Mouse (Mus musculus) CH12.LX (cell line): ENCODE measurements around the gene Gm20661. TPM values are rescaled to one million over a fixed set of nuclear protein-coding genes. Genes with fewer than 3 reads are reported as not detected.

Experiments
- DNase-seq: peaks from one replicate; pipeline ENCODE4 v3.0.0-alpha.2; 2013; ENCODE audit errors: extremely low read depth
- H3K27ac ChIP-seq: 2 replicates; pipeline ENCODE4 v1.5.1; 2012; ENCODE audit warnings: low read depth, mild to moderate bottlenecking, control low read depth, moderate library complexity; ENCODE audit not compliant: insufficient read depth
- H3K27me3 ChIP-seq: replicated peaks from 2 replicates; pipeline ENCODE3; 2012; ENCODE audit warnings: inconsistent platforms
- H3K36me3 ChIP-seq, 2 experiments: replicated peaks in 1 of 2; 2 replicates each; pipeline versions ENCODE3 to v1.6.1; 2012; ENCODE audit warnings: inconsistent platforms in 1 of 2, low read length in 1 of 2, mild to moderate bottlenecking in 1 of 2, mixed read lengths in 1 of 2, moderate library complexity in 1 of 2; ENCODE audit not compliant: control insufficient read depth in 1 of 2, insufficient read depth in 1 of 2
- H3K4me1 ChIP-seq, 2 experiments: 2 replicates each; pipeline ENCODE4 v1.6.1; 2012; ENCODE audit warnings: inconsistent platforms in 1 of 2, moderate library complexity in 1 of 2; ENCODE audit not compliant: insufficient read depth in 2 of 2, control insufficient read depth in 1 of 2
- H3K4me2 ChIP-seq: 2 replicates; pipeline ENCODE4 v1.6.1; 2012; ENCODE audit warnings: low read depth, mild to moderate bottlenecking, control low read depth; ENCODE audit not compliant: poor library complexity, insufficient read depth, severe bottlenecking
- H3K4me3 ChIP-seq, 3 experiments: fragments of 150-350 bp in 1 of 3; sonication (generic) in 1 of 3; replicated peaks in 1 of 3; 2 replicates each; pipeline versions ENCODE3 to v1.5.1; 2011 to 2012; ENCODE audit warnings: low read depth in 2 of 3, low read length in 2 of 3, mild to moderate bottlenecking in 2 of 3, moderate library complexity in 2 of 3, control low read depth in 1 of 3, improper control_type of control experiment in 1 of 3, inconsistent platforms in 1 of 3, mixed read lengths in 1 of 3; ENCODE audit not compliant: poor library complexity in 1 of 3
- H3K79me2 ChIP-seq: replicated peaks from 2 replicates; pipeline ENCODE4 v1.6.1; 2012; ENCODE audit warnings: mild to moderate bottlenecking, moderate library complexity; ENCODE audit not compliant: control insufficient read depth, poor library complexity, insufficient read depth, severe bottlenecking; ENCODE audit errors: extremely low read depth
- H3K9ac ChIP-seq: 2 replicates; pipeline ENCODE4 v1.6.1; 2012; ENCODE audit warnings: low read depth, mild to moderate bottlenecking, control low read depth, moderate library complexity; ENCODE audit not compliant: insufficient read depth
- H3K9me3 ChIP-seq: replicated peaks from 2 replicates; pipeline ENCODE3; 2012; ENCODE audit warnings: low read length, inconsistent platforms, mixed read lengths
- CHD1 ChIP-seq: IDR thresholded peaks from 2 replicates; pipeline ENCODE4 v1.6.1; 2012; ENCODE audit warnings: low read depth, low read length, improper control_type of control experiment, inconsistent platforms
- CHD2 ChIP-seq: IDR thresholded peaks from 2 replicates; pipeline ENCODE4 v1.6.1; 2011; ENCODE audit warnings: low read length, improper control_type of control experiment
- CTCF ChIP-seq, 2 experiments: IDR thresholded peaks in 1 of 2; conservative IDR thresholded peaks in 1 of 2; 2 replicates each; pipeline ENCODE4 v1.5.1; 2011 to 2012; ENCODE audit warnings: low read depth in 2 of 2, low read length in 2 of 2, improper control_type of control experiment in 1 of 2, inconsistent platforms in 1 of 2, mild to moderate bottlenecking in 1 of 2, moderate library complexity in 1 of 2
- EP300 ChIP-seq: IDR thresholded peaks from 2 replicates; pipeline ENCODE4 v1.6.1; 2011; ENCODE audit warnings: low read length, improper control_type of control experiment
- JUND ChIP-seq: conservative IDR thresholded peaks from 2 replicates; pipeline ENCODE4 v1.6.1; 2011; ENCODE audit warnings: low read depth, low read length, improper control_type of control experiment
- MAFK ChIP-seq: IDR thresholded peaks from 2 replicates; pipeline ENCODE4 v1.6.1; 2011; ENCODE audit warnings: low read length, improper control_type of control experiment; ENCODE audit not compliant: insufficient replicate concordance
- MAX ChIP-seq: IDR thresholded peaks from 2 replicates; pipeline ENCODE4 v1.6.1; 2011; ENCODE audit warnings: low read length, improper control_type of control experiment
- MXI1 ChIP-seq: IDR thresholded peaks from 2 replicates; pipeline ENCODE4 v1.6.1; 2011; ENCODE audit warnings: mild to moderate bottlenecking, low read depth, low read length, improper control_type of control experiment
- NRF1 ChIP-seq: IDR thresholded peaks from 2 replicates; pipeline ENCODE4 v1.6.1; 2014; ENCODE audit warnings: low read depth, mild to moderate bottlenecking, inconsistent platforms, low read length, improper control_type of control experiment, moderate library complexity
- RAD21 ChIP-seq: IDR thresholded peaks from 2 replicates; pipeline ENCODE4 v1.6.1; 2011; ENCODE audit warnings: low read depth, mild to moderate bottlenecking, low read length, improper control_type of control experiment, moderate library complexity
- RCOR1 ChIP-seq: conservative IDR thresholded peaks from 2 replicates; pipeline ENCODE4 v1.6.1; 2012; ENCODE audit warnings: low read depth, mild to moderate bottlenecking, inconsistent platforms, low read length, improper control_type of control experiment
- SMC3 ChIP-seq: IDR thresholded peaks from 2 replicates; pipeline ENCODE4 v1.6.1; 2011; ENCODE audit warnings: low read depth, low read length, improper control_type of control experiment
- TBP ChIP-seq: conservative IDR thresholded peaks from 2 replicates; pipeline ENCODE4 v1.6.1; 2011; ENCODE audit warnings: low read depth, low read length, improper control_type of control experiment
- USF1 ChIP-seq: IDR thresholded peaks from 2 replicates; pipeline ENCODE4 v1.6.1; 2014; ENCODE audit warnings: low read depth, mild to moderate bottlenecking, inconsistent platforms, low read length, improper control_type of control experiment
- ZMIZ1 ChIP-seq: IDR thresholded peaks from 2 replicates; pipeline ENCODE4 v1.6.1; 2012; ENCODE audit warnings: low read depth, mild to moderate bottlenecking, inconsistent platforms, low read length, improper control_type of control experiment
- ZNF384 ChIP-seq: IDR thresholded peaks from 2 replicates; pipeline ENCODE4 v1.6.1; 2012; ENCODE audit warnings: low read depth, low read length, improper control_type of control experiment, inconsistent platforms
- dilution Hi-C: fragments of 300-500 bp; cut with MboI; formaldehyde crosslinking; loops from 2 replicates; pipeline ENCODE4 v1.14.3; 2020; ENCODE audit warnings: low sequenced_read_pairs; ENCODE audit not compliant: extremely low pct_unique_long_range_greater_than_20kb, extremely low pct_ligation_motif_present
- in situ Hi-C: fragments of 300-500 bp; cut with MboI; formaldehyde crosslinking; loops from 3 replicates; pipeline ENCODE4 v1.14.3; 2019; ENCODE audit warnings: low sequenced_read_pairs, low pct_ligation_motif_present, low pct_unique_long_range_greater_than_20kb, mixed read lengths
- polyA plus RNA-seq: library from polyadenylated mRNA; unstranded; fragments of >175 nt; gene quantifications from 2 replicates; pipeline ENCODE4 v1.2.1, GENCODE M21; 2012; ENCODE audit warnings: low read depth; ENCODE audit not compliant: insufficient read length
- total RNA-seq, 2 experiments: library from RNA; depleted of rRNA; stranded (reverse); fragments of 300-350 nt in 1 of 2; fragments of >200 nt in 1 of 2; gene quantifications; 2 replicates each; pipeline ENCODE4 v1.2.3; 2012 to 2014

Gm20661 gene
- total and polyA plus RNA-seq, 3 experiments = 0.29 TPM; not detected in 2

GRCm38 (mm10) chr9:107961881-107962280 lies 21.0 kb upstream of the Gm20661 start:
- Histone ChIP-seq H3K27ac (no peak overlapping the region), H3K4me1 (peaks cover 3 to 25% of the 10 kb centered on the region in 2 experiments), H3K9ac (no peak overlapping the region), H3K79me2 (no peaks in the 10 kb centered on the region), H3K27me3 (no peaks in the 10 kb centered on the region), H3K36me3 (peaks cover 66 to 98% of the 10 kb centered on the region in 2 experiments), H3K4me3 (no peak overlapping the region), H3K9me3 (no peaks in the 10 kb centered on the region), H3K4me2 (no peak overlapping the region)
- 0 out of 2 replicates have a peak, but pooled peaks have one; percentile 9 for TF ChIP-seq SMC3
- no peak for TF ChIP-seq MAFK
- TF ChIP-seq CHD2 = no peak
- TF ChIP-seq NRF1 = no peak
- TF ChIP-seq CTCF (conservative IDR thresholded peaks at IDR 0.05 in 1 of 2, IDR thresholded peaks at IDR 0.05 in 1 of 2; ENCODE audit: low read depth in 2 of 2, low read length in 2 of 2) = peak in 1 of 2 experiments; percentile 49; a peak in 2 of 4 replicates
- TF ChIP-seq MAX = no peak
- peak; percentile 16 for TF ChIP-seq RAD21
- no peak for TF ChIP-seq EP300
- TF ChIP-seq RCOR1 = no peak
- dilution Hi-C loops = no loop called here
- in situ Hi-C loops = loop anchor here (5.0 kb wide), 1 partner anchor 35 kb away; the partner anchor contains the start of gene Gm20662
- no peak for DNase-seq

- H3K36me3 ChIP-seq = peaks cover 62 to 95% of the 10 kb centered on the region in 2 experiments
- peaks cover 3 to 25% of the 10 kb centered on the region in 2 experiments for H3K4me1 ChIP-seq
- no peak for TF ChIP-seq ZNF384
- TF ChIP-seq ZMIZ1 = no peak
- TF ChIP-seq NRF1 = no peak
- no peak for TF ChIP-seq MAX
- no peak for TF ChIP-seq SMC3
- TF ChIP-seq CTCF (conservative IDR thresholded peaks at IDR 0.05 in 1 of 2, IDR thresholded peaks at IDR 0.05 in 1 of 2; ENCODE audit: low read depth in 2 of 2, low read length in 2 of 2) = no peak
- TF ChIP-seq USF1 = no peak
- no peak for TF ChIP-seq CHD2
- TF ChIP-seq JUND = no peak
- TF ChIP-seq CHD1 = no peak
- TF ChIP-seq TBP = no peak
- TF ChIP-seq MXI1 = no peak
- TF ChIP-seq, all 38 proteins: peak for 0
- in situ Hi-C loops = loop anchor here (5.0 kb wide), 1 partner anchor 34 kb away; the partner anchor contains the start of gene Gm20662
- no peak for DNase-seq
- Histone ChIP-seq H3K79me2 (no peaks in the 10 kb centered on the region), H3K4me3 (no peak overlapping the region), H3K9ac (no peak overlapping the region), H3K27ac (no peak overlapping the region), H3K27me3 (no peaks in the 10 kb centered on the region), H3K4me2 (no peak overlapping the region), H3K9me3 (no peaks in the 10 kb centered on the region)
- dilution Hi-C loops = no loop called here
Measured at GRCm38 (mm10) chr9:107962916-107963315, 19.9 kb upstream of the Gm20661 start.
